29 mouse cellular contexts compared by ENCODE assay signal in the genomic region with DNA sequence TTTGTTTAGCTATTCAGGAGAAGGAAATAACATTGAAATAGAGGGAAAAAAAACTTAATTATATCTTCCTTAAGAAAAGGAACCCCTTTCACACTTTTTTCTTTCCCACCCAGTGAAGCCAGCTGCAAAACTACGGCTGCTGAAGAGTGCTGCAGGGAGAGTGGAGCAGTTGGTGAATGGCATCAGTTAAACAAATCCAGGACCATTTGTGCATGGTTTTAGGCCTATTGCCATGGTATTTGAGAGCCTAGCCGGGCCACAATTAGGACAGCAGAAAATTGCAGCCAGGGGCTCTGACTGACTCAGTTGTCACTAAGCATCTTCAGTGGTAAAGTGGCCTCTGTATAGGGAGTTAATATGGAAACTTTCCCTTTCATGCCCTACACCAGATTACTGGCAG.
DNase-seq lines count a peak whose midpoint lies in the region; ATAC-seq and TF ChIP-seq lines count a peak whose summit lies in the region.
"Had no signal": no experiment of that assay in that cellular context is flagged by ENCODE, and none has a peak within 500 bp of the region (broad histone marks: within the 10 kb centered on the region; RNA-seq: fewer than 3 reads in every experiment).

No protein-coding gene starts in this region.

- peak; percentile 23 for DNase-seq in forebrain, embryonic 14.5 days (ENCODE audit: low spot score)
- DNase-seq in hindbrain, embryonic 11.5 days (ENCODE audit: low spot score), result no peak
- peak; percentile 54 for DNase-seq in brain, embryonic 14.5 days (ENCODE audit: low read depth)
- DNase-seq: adrenal gland, adult 2 months; adrenal gland, postnatal 14 days; B cell, adult 2 months; cerebellum, adult 11-12 months; cerebellum, adult 8-10 months; cerebellum, postnatal 36 days; embryo, embryonic 11 days; gastrocnemius, postnatal 36 days; heart, adult 2 months; heart, postnatal 14 days; heart, postnatal 4 days; kidney, adult 18-20 months had no signal

- no peaks in the 10 kb centered on the region for H3K27me3 ChIP-seq in forebrain, embryonic 14.5 days (replicated peaks; ENCODE audit: control insufficient read depth, insufficient read depth, low read length)
- no peaks in the 10 kb centered on the region for H3K27me3 ChIP-seq in forebrain, embryonic 12.5 days
- no peaks in the 10 kb centered on the region for H3K27me3 ChIP-seq in hindbrain, embryonic 15.5 days
- H3K27me3 ChIP-seq in hindbrain, embryonic 11.5 days (ENCODE audit: control insufficient read depth, insufficient read depth, low read length), result no peaks in the 10 kb centered on the region
- no peaks in the 10 kb centered on the region for H3K27me3 ChIP-seq in midbrain, embryonic 12.5 days
- no peaks in the 10 kb centered on the region for H3K27me3 ChIP-seq in midbrain, embryonic 13.5 days
- H3K27me3 ChIP-seq: CH12.LX; embryonic facial prominence, embryonic 13.5 days; heart, embryonic 13.5 days had no signal

- H3K27ac ChIP-seq in forebrain, embryonic 14.5 days (ENCODE audit: low read depth, low read length), result no peak overlapping the region
- H3K27ac ChIP-seq in forebrain, embryonic 12.5 days, result no peak overlapping the region
- peak overlapping the region; percentile 25; the same call in 1 of the 2 replicates for H3K27ac ChIP-seq in hindbrain, embryonic 15.5 days (replicated peaks)
- H3K27ac ChIP-seq in hindbrain, embryonic 11.5 days (ENCODE audit: low read depth, low read length), result no peak overlapping the region
- no peak overlapping the region for H3K27ac ChIP-seq in midbrain, embryonic 12.5 days (replicated peaks)
- no peak overlapping the region for H3K27ac ChIP-seq in midbrain, embryonic 13.5 days
- H3K27ac ChIP-seq: embryonic facial prominence, embryonic 10.5 days; embryonic facial prominence, embryonic 13.5 days; heart, adult 2 months; heart, embryonic 10.5 days; heart, embryonic 13.5 days; hindbrain, postnatal 0 days had no signal

- H3K9me3 ChIP-seq in forebrain, embryonic 14.5 days (replicated peaks; ENCODE audit: control insufficient read depth, low read length), result no peaks in the 10 kb centered on the region
- no peaks in the 10 kb centered on the region for H3K9me3 ChIP-seq in forebrain, embryonic 12.5 days
- H3K9me3 ChIP-seq in hindbrain, embryonic 15.5 days, result no peaks in the 10 kb centered on the region
- H3K9me3 ChIP-seq in hindbrain, embryonic 11.5 days (ENCODE audit: control insufficient read depth, low read length), result no peaks in the 10 kb centered on the region
- H3K9me3 ChIP-seq in midbrain, embryonic 12.5 days, result no peaks in the 10 kb centered on the region
- H3K9me3 ChIP-seq in midbrain, embryonic 13.5 days, result no peaks in the 10 kb centered on the region
- H3K9me3 ChIP-seq: embryonic facial prominence, embryonic 10.5 days; embryonic facial prominence, embryonic 13.5 days; G1E; heart, embryonic 10.5 days; heart, embryonic 13.5 days had no signal

- no peak overlapping the region for H3K4me2 ChIP-seq in forebrain, embryonic 14.5 days (ENCODE audit: low read length)
- H3K4me2 ChIP-seq in forebrain, embryonic 12.5 days, result no peak overlapping the region
- H3K4me2 ChIP-seq in hindbrain, embryonic 15.5 days, result no peak overlapping the region
- no peak overlapping the region for H3K4me2 ChIP-seq in hindbrain, embryonic 11.5 days (replicated peaks; ENCODE audit: low read depth, low read length)
- H3K4me2 ChIP-seq in midbrain, embryonic 12.5 days (replicated peaks), result no peak overlapping the region
- no peak overlapping the region for H3K4me2 ChIP-seq in midbrain, embryonic 13.5 days (replicated peaks)
- H3K4me2 ChIP-seq: embryonic facial prominence, embryonic 13.5 days; heart, embryonic 13.5 days had no signal

- TF ChIP-seq CTCF in brain, embryonic 14.5 days (IDR thresholded peaks at IDR 0.05; ENCODE audit: borderline replicate concordance, extremely low read depth, insufficient read depth, insufficient read length), result no peak

- no peak overlapping the region for H3K9ac ChIP-seq in forebrain, embryonic 14.5 days (ENCODE audit: low read length)
- no peak overlapping the region for H3K9ac ChIP-seq in forebrain, embryonic 12.5 days
- H3K9ac ChIP-seq in hindbrain, embryonic 15.5 days, result no peak overlapping the region
- H3K9ac ChIP-seq in hindbrain, embryonic 11.5 days (ENCODE audit: low read depth, low read length), result no peak overlapping the region
- no peak overlapping the region for H3K9ac ChIP-seq in midbrain, embryonic 12.5 days (replicated peaks)
- no peak overlapping the region for H3K9ac ChIP-seq in midbrain, embryonic 13.5 days (replicated peaks)
- H3K9ac ChIP-seq: embryonic facial prominence, embryonic 13.5 days; heart, embryonic 13.5 days had no signal

- H3K4me3 ChIP-seq in forebrain, embryonic 14.5 days (ENCODE audit: low read depth, low read length), result no peak overlapping the region
- H3K4me3 ChIP-seq in forebrain, embryonic 12.5 days (replicated peaks), result no peak overlapping the region
- H3K4me3 ChIP-seq in hindbrain, embryonic 15.5 days, result no peak overlapping the region
- no peak overlapping the region for H3K4me3 ChIP-seq in hindbrain, embryonic 11.5 days (ENCODE audit: low read depth, low read length)
- no peak overlapping the region for H3K4me3 ChIP-seq in midbrain, embryonic 12.5 days
- no peak overlapping the region for H3K4me3 ChIP-seq in midbrain, embryonic 13.5 days (replicated peaks)
- H3K4me3 ChIP-seq: embryonic facial prominence, embryonic 10.5 days; embryonic facial prominence, embryonic 13.5 days; erythroblast, embryonic 14.5 days; heart, adult 2 months; heart, embryonic 10.5 days; heart, embryonic 13.5 days had no signal

- 0 out of 2 replicates have a peak, but pooled peaks cover 5% of the 10 kb centered on the region for H3K4me1 ChIP-seq in forebrain, embryonic 14.5 days (ENCODE audit: control insufficient read depth, insufficient read depth, low read length)
- H3K4me1 ChIP-seq in forebrain, embryonic 12.5 days, result no peaks in the 10 kb centered on the region
- H3K4me1 ChIP-seq in hindbrain, embryonic 15.5 days (replicated peaks), result 0 out of 2 replicates have a peak, but pooled peaks cover 9% of the 10 kb centered on the region
- no peaks in the 10 kb centered on the region for H3K4me1 ChIP-seq in hindbrain, embryonic 11.5 days (replicated peaks; ENCODE audit: control insufficient read depth, insufficient read depth, low read length)
- no peaks in the 10 kb centered on the region for H3K4me1 ChIP-seq in midbrain, embryonic 12.5 days
- H3K4me1 ChIP-seq in midbrain, embryonic 13.5 days (replicated peaks), result no peaks in the 10 kb centered on the region
- H3K4me1 ChIP-seq: heart, embryonic 10.5 days had no signal

- no peak for ATAC-seq in forebrain, embryonic 14.5 days
- ATAC-seq in forebrain, embryonic 12.5 days (ENCODE audit: low FRiP score), result no peak
- no peak for ATAC-seq in hindbrain, embryonic 15.5 days (ENCODE audit: low FRiP score, low read depth)
- no peak for ATAC-seq in hindbrain, embryonic 11.5 days (ENCODE audit: low FRiP score)
- ATAC-seq in midbrain, embryonic 12.5 days (ENCODE audit: low FRiP score, low read depth), result 0 out of 2 replicates have a peak, but pooled peaks have one; percentile 9
- no peak for ATAC-seq in midbrain, embryonic 13.5 days
- ATAC-seq: hindbrain, postnatal 0 days; inflammation-experienced regulatory T-cells, adult 6 months; intestine, embryonic 16.5 days had no signal

- WGBS in forebrain, embryonic 14.5 days, result 49% methylated on average over 2 of the region's 2 CpGs
- WGBS in forebrain, embryonic 12.5 days, result 57% methylated on average over 2 of the region's 2 CpGs
- 51% methylated on average over 2 of the region's 2 CpGs for WGBS in hindbrain, embryonic 15.5 days
- 71% methylated on average over 2 of the region's 2 CpGs for WGBS in hindbrain, embryonic 11.5 days
- WGBS in midbrain, embryonic 12.5 days, result 34% methylated on average over 2 of the region's 2 CpGs
- WGBS in midbrain, embryonic 13.5 days, result 49% methylated on average over 2 of the region's 2 CpGs

- no peak for TF ChIP-seq POLR2A in brain, embryonic 14.5 days (IDR thresholded peaks at IDR 0.05; ENCODE audit: borderline replicate concordance, extremely low read depth, insufficient read depth, insufficient read length, poor library complexity, severe bottlenecking)

- no peaks in the 10 kb centered on the region for H3K36me3 ChIP-seq in forebrain, embryonic 14.5 days (ENCODE audit: control insufficient read depth, insufficient read depth, low read length)
- H3K36me3 ChIP-seq in forebrain, embryonic 12.5 days (replicated peaks), result no peaks in the 10 kb centered on the region
- no peaks in the 10 kb centered on the region for H3K36me3 ChIP-seq in hindbrain, embryonic 15.5 days
- H3K36me3 ChIP-seq in hindbrain, embryonic 11.5 days (ENCODE audit: control insufficient read depth, insufficient read depth, low read length), result no peaks in the 10 kb centered on the region
- no peaks in the 10 kb centered on the region for H3K36me3 ChIP-seq in midbrain, embryonic 12.5 days
- no peaks in the 10 kb centered on the region for H3K36me3 ChIP-seq in midbrain, embryonic 13.5 days
- H3K36me3 ChIP-seq: embryonic facial prominence, embryonic 10.5 days; embryonic facial prominence, embryonic 13.5 days; G1E; heart, embryonic 10.5 days; heart, embryonic 13.5 days had no signal
